Mouse (Mus musculus) kidney, postnatal 10 days (tissue): ENCODE results near the gene Bcl11b.

Experiments
- DNase-seq: peaks from one replicate; pipeline ENCODE4 v3.0.0; 2021; ENCODE audit warnings: mixed read lengths

Gene Bcl11b

DNA sequence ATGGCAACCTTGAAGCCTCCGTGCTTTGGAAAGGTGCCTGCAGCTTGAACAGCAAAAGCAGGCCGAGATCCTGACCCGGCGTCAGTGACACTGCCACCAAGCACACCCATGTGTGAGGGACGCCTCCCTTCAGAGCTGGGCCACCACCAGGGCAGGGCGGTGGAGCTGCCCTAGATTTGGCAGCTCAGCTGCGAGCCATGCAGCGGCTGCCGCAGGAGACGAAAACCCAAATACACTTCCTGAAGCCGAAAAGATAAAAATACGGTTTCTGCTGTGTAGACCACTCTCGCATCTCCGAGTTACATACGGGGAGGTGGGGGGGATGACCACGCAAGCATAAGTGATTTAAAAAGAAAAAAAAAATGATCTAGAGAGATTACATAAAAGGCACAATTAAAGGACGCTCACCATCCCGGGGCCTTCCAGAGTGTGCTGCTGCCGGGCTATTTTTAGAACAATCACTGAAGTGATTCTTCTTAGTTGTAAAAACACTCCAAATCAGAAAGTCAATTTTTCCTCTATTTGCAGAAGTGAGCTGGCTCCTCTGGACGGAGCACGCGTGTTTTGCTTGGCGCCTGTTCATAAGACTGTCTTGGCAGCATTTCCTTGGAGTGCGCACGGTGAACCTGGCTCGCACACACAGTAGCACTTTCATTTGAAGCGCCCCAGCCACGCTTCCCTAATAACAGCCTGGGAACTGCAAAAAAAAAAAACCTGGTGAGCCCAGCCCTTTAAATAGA lies 72.6 kb downstream of the Bcl11b start:
- peak; percentile 62 for DNase-seq

DNA sequence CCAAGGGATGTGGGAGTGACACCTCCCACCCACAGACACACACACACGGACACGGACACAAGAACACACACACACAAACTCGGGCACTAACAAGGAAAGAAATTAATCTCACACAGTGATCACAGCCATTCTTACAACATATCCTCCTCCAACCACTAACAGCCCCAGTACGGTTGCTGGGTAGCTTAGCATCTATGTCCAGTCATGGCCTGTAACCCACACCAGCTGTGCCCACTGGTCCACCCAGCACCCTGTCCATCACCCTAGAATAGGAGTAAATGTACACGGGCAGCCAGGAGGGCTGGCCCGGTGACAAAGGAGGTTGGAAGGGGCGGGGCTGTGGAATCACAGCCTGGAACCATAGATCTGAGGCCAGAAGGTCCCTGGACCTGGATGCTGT lies 74.5 kb downstream of the Bcl11b start:
- DNase-seq = no peak

DNA sequence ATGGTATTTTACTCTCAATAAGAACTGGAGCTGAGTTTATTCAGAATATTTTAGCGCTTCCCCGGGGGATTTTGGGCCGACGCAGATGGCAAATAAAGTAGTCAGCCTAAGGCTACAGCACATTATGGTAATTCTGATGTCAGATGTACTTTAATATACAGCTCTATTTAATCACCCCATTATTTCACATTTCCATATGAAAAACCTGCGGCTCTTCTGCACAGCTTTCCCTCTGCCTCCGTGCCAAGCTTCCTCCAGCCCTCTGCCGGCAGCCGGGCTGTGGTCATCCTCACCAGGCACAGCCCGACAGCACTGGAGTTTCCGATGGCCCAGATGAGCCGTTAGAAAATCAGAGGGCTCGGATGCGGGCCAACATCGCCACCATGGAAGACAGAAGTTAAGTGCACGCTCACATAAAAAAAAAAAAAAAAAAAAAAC lies 74.9 kb downstream of the Bcl11b start:
- DNase-seq = no peak

DNA sequence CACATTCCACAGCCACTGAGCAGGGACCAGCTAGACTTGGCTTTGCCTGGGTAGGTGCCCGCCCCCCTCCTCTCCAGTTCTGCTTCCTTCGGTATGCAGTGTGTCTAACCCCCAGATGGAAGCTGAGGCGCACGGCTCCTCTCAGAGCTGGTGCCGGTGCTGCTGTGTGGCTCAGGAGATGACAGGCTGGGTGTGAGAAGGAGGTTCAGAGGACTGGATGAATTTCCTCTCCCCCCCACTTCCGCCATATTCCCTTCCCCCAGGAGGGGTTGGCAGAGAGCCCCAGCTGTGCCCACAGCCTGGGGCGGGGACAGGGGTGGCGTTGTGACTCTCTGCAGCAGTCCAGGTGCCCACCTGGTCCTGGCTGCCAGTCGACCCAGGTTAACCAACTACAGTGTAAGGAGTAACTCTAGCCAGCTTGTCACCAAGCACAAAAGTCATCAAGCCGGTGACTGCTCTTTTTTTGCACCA lies 75.4 kb downstream of the Bcl11b start:
- peak; percentile 40 for DNase-seq

DNA sequence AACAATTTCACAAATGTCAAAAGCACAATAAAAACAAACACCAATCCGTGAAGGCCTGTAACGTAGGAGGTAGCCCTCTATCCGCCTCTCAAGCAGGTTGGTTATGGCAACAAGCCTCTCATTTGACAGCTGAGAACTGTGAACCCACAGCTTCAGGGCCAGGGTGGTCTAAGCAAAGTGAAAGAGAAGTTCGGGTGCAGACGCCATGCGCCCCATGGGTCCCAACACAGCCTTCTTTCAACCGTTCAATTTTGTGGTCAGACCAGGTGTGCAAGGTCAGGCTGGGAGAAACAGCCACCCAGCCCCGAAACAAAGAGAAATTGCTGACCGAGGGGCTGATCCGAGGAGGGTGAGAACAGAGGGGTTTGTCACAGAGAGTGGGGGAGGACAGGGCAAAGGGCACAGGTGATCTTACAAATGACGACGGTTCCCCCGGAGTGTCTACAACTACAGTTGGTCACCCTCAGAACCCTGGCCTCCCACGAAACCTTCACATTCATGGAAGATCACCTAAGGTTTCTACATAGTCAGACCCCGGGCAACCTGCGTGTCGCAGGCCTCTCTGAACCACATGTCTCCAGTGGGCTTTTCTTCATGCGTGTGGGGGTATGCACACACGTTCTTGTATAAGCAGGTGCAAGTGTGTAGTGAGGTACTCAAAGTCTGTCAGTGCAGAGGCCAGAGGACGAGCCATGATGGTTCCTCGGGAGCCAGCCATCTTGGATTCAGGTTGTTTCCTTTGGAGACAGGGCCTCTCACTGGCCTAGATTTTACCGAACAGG lies 77.1 kb downstream of the Bcl11b start:
- DNase-seq = no peak

DNA sequence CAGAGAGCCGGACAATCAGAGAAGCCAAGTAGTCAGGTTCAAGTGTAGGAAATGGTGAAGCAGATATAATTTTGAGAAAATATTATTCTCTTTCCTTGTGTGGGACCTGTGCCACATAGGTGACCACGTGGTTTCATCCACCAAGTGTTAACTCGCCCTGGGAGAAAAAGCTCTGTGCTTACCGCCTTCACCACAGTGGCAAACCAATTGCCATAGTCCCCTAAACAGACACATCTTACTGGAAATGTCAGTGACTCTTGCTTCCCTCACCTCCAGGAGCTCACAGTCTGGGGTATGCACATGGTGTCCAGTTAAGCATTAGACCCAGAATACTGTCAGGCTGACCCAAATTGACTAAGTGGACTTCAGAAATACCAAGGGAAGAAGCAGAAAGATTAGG lies 78.7 kb downstream of the Bcl11b start:
- no peak for DNase-seq

DNA sequence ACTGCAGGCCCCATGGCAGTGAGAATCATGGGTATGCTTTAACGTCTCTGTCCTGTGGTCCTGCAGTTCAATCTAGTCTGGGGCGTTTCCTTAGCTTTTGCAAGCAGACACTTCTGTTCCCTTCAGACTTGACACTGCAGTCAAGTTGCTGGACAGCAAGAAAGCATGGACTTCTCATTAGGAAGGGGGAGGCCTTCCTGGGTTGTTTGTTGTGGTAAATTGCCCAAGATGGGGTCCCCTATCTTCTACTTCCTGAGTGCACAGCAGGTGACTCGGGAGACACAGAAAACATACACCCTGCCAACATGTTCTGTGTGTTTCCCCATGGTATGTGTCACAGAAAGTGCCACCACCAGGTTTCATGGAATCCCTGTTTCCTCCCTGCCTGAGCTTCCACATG lies 79.4 kb downstream of the Bcl11b start:
- DNase-seq = no peak

DNA sequence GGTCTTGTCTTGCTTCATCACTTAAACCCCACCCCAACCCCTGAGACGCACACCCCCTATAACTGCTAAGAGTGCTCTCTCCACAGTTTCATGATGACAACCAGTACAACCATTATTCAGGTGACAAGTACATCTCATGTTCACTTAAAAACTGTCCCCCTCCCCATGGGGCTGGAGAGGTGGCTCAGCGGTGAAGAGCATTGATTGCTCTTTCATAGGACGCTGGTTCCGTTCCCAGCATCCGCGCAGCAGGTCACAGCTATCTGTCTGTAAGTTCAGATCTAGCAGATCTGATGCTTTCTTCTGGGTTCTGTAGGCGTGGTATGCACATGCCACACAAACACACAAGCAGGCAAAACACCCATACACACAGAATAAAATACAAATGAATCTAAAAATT lies 81.2 kb downstream of the Bcl11b start:
- DNase-seq = no peak

DNA sequence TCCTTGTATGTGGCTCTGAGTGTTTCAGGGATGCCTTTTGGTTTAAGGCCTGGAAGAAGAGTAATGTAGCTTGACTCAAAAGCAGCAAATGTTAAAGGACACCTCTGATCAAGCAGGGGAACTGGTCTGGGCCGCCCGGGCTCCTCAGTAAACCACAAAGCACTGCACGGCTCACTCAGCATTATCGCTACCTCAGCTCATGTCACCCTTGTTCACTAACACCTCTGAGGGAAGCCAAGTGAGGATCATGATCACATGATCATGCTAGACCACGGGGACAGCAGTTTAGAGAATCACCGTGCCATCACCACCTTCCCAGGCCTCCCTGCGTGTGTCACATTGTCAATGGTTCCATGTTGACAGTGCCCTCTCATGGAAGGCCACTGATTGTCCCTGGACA lies 81.8 kb downstream of the Bcl11b start:
- DNase-seq = no peak

DNA sequence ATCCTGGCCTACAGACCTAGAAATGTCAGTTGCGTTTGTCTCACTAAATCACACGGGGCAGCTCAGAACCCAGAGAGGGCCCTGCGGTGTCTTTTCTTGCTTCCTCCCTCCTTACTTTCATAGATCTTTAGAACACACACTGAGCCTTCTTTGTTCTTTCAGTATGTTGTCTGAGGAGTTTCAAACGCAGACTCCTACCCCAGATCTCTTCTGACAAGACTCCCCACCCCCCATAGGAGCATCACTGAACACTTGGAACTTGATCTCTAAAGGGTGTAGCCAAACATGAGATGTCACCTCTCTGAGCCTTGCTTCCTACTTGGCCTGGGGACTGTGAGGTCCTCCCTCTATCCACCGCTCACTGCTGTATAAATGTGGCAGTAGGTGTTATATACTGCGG lies 82.2 kb downstream of the Bcl11b start:
- no peak for DNase-seq

DNA sequence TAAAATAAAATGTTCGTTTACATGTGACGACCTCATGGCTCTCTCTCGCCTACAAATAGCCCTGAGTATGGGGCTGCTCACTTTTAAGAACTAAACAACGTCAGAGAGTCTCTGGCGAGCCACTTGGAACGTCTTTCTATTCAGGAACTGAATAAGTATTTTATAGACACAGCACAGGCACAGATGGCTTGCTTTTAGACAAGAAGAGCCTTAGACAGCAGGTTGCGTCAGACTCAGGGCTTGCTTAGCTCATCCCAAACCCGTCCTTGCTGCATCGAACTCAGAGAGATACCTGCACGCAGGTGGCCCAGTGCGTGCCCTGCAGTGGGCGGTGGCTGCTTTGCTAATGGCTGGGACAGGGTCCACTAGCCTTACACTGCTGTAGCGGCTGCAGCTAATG lies 82.7 kb downstream of the Bcl11b start:
- DNase-seq = no peak

DNA sequence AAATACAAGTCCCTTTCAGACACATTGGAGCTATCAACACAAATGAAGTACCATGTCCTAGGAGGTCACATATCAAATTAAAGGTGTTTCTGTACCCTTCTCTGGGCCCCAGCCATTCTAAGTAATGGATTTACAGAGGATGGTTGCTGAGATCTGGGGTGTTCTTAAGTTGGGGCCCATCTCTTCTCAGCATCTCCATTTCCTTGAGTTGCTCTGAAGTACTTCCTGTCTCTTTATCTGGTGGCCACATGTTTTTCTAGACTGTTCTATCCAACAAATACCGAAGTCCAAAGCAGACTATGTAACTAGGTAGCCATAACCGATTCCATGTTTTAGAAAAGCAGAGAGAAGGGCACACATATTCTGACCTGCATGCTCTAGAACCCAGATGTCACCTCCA lies 83.3 kb downstream of the Bcl11b start:
- DNase-seq = no peak

DNA sequence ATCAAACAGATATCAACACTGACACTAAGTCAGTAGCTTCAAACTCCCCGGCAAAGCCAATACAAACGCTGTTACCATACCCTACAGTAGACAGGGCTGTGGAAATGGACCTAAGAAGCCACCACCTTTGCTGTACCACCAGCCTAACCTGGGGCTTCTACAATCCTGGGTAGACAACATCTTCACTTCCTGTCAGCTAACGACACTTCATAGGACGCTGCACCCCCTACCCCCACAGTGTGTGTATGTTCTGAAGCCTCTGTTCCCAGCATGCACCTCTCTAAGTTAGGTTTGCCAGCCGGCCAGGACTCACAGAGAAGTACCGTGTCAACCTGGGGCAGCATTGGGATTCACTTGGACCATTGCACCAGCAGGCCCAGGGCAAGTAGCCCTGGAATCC lies 84.6 kb downstream of the Bcl11b start:
- DNase-seq = no peak

DNA sequence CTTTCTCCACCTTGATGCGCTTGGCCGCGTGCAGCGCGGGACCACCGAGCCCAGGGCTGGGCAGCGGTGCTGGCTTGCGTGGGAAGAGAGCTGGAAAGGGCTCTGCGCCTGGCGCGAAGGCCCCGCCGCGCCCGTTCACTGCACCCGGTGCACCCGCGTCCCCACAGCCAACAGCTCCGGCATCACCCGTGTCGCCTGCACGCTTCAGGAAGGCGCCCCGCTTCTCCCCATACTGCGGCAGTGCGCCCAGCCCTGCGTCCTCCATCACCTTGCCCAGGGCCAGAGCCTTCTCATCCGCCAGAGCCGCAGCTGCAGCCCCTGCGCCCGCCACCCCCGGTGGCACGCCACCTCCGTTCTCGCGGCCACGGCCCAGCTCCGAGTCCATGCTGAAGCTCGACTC lies 87.4 kb downstream of the Bcl11b start:
- no peak for DNase-seq

DNA sequence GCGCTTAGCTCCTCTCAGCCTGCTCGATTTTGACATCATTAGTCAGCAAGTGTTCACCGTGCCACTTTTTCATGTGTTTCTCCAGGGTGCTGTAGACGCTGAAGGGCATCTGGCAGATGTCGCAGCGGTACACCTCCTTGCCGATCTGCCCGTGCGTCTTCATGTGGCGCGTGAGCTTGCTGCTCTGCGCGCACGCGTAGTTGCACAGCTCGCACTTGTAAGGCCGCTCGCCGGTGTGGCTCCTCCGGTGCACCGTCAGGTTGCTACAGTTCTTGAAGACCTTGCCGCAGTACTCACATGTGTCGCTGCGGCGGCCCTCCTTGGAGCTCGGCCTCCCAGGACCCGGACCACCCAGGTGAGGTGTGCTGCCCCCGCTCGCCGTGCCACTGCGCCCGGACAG lies 88.0 kb downstream of the Bcl11b start:
- no peak for DNase-seq

DNA sequence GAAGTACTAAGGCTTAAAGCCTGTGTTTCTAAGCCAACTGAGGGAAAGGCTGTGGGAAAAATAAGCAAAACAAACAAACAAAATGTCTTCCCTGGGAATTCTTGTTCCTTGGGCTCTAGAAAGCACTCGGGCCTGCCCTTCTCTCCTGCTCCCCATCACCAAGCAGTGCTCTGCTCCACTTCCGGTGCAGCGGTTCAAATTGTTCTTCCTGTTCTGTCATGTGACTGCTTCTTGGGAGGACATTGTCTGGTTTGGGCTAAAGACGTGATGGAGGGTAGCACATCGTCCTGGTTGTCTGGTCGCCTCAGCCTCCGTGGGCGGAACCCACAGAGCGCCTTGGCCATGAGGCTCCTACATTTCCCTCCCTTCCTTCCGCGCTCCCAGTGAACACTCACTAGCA lies 94.6 kb downstream of the Bcl11b start:
- no peak for DNase-seq

DNA sequence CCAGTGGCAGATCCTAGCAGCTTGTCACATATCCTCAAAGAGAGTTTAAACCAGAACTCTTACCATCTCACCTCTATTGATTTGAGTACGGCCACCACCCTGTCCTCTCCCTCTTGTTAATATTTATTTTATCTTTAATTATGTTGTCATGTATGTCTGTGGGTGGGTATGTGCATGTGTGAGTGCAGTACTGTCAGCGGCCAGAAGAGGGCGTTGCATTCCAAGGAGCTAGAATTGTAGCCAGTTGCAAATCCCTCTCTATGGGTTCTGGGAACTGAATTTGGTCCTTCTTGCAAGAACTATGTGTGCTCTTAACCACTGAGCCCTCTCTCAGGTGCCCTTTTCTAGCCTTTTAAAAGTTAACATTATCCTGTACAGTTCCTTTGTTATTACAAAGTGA lies 98.1 kb downstream of the Bcl11b start:
- DNase-seq = no peak

DNA sequence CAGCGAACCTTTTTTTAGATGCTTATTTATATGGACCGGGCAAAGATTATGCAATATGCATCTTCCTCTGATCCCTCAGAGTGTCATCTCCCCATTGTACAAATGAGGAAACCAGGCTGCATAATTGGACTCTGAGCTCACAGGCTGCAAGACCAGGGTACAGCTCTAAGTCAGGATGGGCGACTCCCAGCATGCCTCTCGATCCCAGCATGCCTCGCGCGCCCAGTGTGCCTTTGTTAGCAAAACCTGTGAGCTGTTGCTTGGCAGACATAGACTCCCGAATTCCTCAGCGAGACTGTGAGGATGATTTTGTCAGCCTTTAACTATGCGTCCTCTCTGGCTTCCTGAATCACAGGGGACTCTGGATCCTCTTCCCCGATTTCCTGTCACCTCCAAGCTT lies 98.9 kb downstream of the Bcl11b start:
- DNase-seq = no peak

DNA sequence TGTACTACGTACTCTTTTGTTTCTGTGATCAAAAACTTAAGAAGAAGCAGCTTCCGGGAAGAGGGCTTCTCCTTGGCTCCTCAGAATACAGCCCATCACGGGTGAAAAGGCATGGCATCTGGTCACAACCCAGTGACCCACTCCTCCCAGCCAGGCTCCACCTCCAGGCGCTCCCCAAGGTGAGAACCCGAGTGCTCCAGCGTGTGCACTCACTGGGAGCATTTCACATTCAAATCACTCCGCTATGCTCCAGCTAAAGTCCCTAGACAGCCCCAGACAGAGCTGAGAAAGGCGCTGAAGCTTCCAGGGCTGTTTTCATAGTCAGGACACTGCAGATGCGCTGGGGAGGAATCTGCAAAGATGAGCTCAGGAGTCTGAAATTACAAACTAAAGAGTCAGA lies 99.5 kb downstream of the Bcl11b start:
- DNase-seq = no peak

DNA sequence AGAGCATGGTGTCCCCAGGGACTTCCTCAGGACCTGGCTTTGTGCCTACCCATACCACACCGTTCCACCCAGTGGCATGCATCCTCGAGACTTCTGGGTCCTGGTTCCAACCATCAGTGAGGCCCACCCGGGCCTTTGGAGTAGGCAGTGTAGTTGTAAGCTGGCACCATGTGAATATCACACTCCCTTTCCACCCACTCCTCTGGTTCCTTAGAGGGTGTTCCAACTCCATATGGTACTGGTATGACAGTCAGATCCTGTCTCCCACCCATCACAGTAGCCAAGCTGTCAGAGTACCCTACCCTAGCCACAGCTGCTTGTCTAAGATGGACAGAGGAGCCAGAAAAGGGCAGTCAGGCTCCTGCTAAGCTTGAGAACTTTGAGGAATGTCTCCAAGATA lies 112.0 kb downstream of the Bcl11b start:
- no peak for DNase-seq

DNA sequence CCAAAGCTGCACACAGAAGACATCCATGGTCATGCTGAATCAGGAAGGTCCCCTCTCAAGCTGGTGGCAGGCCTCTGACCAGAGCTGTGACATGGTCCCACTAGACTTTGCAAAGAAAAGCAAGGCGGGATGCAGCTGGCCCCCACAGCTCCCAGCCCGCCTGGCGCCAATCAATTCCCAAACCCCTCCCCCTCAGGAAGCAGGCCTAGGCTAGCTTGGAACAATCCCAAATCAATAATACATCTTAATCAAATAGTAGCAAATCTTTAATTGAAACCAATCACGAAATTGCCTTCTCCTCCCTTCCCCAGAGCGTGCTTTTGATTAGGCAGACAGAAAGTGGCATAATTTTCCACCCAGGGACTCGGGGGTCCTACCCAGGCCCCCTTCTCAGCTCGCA lies 113.1 kb downstream of the Bcl11b start:
- no peak for DNase-seq

DNA sequence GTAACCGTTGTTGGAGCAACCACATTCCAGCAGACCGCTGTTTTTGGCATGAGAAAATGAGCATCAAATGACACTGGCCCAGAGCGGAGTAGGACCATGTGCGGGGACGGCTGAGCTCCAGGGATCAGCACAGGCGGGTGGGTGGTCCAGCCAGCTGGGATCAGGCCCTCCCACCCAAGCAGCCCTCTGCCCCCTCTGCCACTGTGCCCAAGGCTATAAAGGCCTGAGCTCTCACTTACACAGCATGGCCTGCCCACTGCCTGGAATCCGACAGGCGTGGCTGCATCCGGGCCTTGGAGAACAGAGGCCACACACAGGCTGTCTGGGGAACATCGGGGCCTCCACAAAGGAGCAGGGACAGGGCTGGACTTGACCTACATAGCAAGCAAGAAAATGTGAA lies 113.6 kb downstream of the Bcl11b start:
- DNase-seq = no peak

DNA sequence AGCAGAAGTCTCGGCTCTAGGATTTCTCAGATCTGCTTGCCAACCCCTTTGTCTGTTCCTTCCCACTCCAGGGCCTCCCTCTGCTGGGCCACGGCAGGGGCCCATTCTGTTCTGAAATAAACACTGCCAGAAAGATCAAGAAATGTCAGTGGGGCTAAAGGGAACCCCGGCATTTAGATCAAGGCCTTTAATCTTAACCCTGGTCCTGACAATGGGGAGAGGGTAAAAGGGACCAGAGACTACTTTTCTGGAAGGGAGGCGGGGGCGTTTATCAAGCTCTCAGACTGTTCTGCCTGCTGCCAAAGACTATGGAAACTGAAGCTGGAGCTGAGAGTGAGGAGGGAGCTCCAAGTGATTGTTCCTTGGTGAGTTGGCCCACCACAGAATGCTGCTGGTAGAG lies 114.8 kb downstream of the Bcl11b start:
- no peak for DNase-seq

DNA sequence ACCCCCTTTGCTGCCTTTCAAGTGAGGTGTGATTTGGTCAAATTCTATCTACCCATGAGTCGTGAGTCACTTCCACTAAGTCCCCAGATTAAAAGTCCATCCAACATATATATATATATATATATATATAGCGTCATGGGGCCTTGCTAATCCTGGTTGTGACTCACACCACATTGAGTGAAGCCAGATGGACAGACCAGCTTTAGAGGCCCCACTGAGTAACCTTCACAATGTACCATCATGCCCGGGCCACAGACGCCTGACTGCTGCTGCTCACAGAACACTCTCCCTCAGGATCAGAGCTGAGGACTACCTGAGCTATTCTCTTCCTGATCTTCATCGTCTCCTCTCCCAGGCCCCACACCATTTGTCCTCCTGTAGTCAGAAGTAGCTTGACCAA lies 115.4 kb downstream of the Bcl11b start:
- DNase-seq = no peak

DNA sequence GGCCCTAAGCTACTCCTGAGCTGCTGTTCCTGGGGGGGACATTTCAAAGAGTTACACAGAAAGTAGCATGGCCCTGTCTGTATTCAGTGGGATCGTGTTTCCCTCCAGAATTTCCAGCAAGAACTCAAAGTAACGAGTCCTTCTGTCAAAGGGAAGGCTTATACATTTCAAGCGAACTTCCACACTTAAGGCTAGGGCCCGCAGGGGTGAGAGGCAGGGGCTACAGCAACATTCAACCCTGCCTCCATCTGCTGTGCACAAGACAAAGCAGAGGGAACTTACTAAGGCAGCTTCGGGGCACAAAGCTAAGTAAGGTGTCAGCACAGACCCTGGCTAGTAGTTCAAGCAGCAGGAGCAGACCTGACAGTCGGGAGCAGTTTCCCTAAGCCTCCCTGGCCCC lies 115.8 kb downstream of the Bcl11b start:
- no peak for DNase-seq
